Mouse (Mus musculus) heart, embryonic 13.5 days (tissue): Measurements from ENCODE around the gene Ncbp3. TPM values are rescaled to one million over a fixed set of nuclear protein-coding genes. Genes with fewer than 3 reads are reported as not detected.
A peak's percentile ranks its signal among the peaks of the same experiment; 100 is the strongest.

ENCODE experiments used
- ATAC-seq: fragments of 200-750 bp; cut with Nextera tagmentation; 2 replicates; pipeline ENCODE4 v1.8.0; 2017; ENCODE audit warnings: moderate TSS enrichment; ENCODE audit not compliant: insufficient number of reproducible peaks, low FRiP score, low TSS enrichment; ENCODE audit errors: extremely low read depth
- H3K27ac ChIP-seq: fragments of 300-500 bp; sonication (generic); replicated peaks from 2 replicates; pipeline ENCODE4 v1.5.1; 2015; ENCODE audit warnings: moderate library complexity, mild to moderate bottlenecking, inconsistent platforms
- H3K27me3 ChIP-seq: fragments of 300-500 bp; sonication (generic); replicated peaks from 2 replicates; pipeline ENCODE4 v1.6.1; 2015; ENCODE audit warnings: mild to moderate bottlenecking, inconsistent platforms
- H3K36me3 ChIP-seq: fragments of 300-500 bp; sonication (generic); 2 replicates; pipeline ENCODE4 v1.6.1; 2015; ENCODE audit warnings: mild to moderate bottlenecking, inconsistent platforms
- H3K4me1 ChIP-seq: fragments of 300-500 bp; sonication (generic); 2 replicates; pipeline ENCODE4 v1.6.1; 2015; ENCODE audit warnings: inconsistent platforms
- H3K4me2 ChIP-seq: fragments of 300-500 bp; sonication (generic); 2 replicates; pipeline ENCODE4 v1.6.1; 2015; ENCODE audit warnings: inconsistent platforms, mild to moderate bottlenecking, moderate library complexity
- H3K4me3 ChIP-seq: fragments of 300-500 bp; sonication (generic); 2 replicates; pipeline ENCODE4 v1.5.1; 2015; ENCODE audit warnings: moderate library complexity, mild to moderate bottlenecking, inconsistent platforms
- H3K9ac ChIP-seq: fragments of 300-500 bp; sonication (generic); 2 replicates; pipeline ENCODE4 v1.6.1; 2015; ENCODE audit warnings: inconsistent platforms, mild to moderate bottlenecking, moderate library complexity
- H3K9me3 ChIP-seq: fragments of 300-500 bp; sonication (generic); 2 replicates; pipeline ENCODE4 v1.6.1; 2016; ENCODE audit warnings: inconsistent platforms
- WGBS: fragments of 180-500 bp; shearing (Covaris S2); methylation state at CpG from one replicate; pipeline ENCODE4 v1.1.7; 2015; ENCODE audit warnings: mixed read lengths; 5-methylcytosine and 5-hydroxymethylcytosine counted together
- polyA plus RNA-seq: library from polyadenylated mRNA; unstranded; fragments of >200 nt; fragmentation: Nextera tagmentation; extraction: Ambion mirVana; gene quantifications from 2 replicates; pipeline ENCODE4 v1.2.1, GENCODE M21; 2015

Ncbp3 gene
- polyA plus RNA-seq, 1 experiment from 2014 or later = 9.9 TPM

- Histone ChIP-seq H3K27me3 (no peaks in the 10 kb centered on the region; the same call in 1 of the 2 replicates), H3K36me3 (no peaks in the 10 kb centered on the region), H3K4me2 (no peak overlapping the region), H3K9ac (peak overlapping the region; percentile 26; the same call in 1 of the 2 replicates), H3K4me3 (no peak overlapping the region), H3K9me3 (no peaks in the 10 kb centered on the region), H3K4me1 (peaks cover 21% of the 10 kb centered on the region), H3K27ac (peak overlapping the region; percentile 39; the same call in 1 of the 2 replicates)
- ATAC-seq = no peak
- WGBS = 61% methylated on average over 14 of the region's 14 CpGs
These were observed 61.5 kb downstream of the Ncbp3 start for GRCm38 (mm10) chr11:73108898-73109625.

- no peak overlapping the region for H3K9ac ChIP-seq
- peaks cover 21% of the 10 kb centered on the region for H3K4me1 ChIP-seq
- no peak overlapping the region for H3K27ac ChIP-seq
- no peaks in the 10 kb centered on the region; the same call in 1 of the 2 replicates for H3K27me3 ChIP-seq
- H3K4me3 ChIP-seq = no peak overlapping the region
- no peak for ATAC-seq
- WGBS = 57% methylated on average over 3 of the region's 3 CpGs
- H3K36me3 ChIP-seq = no peaks in the 10 kb centered on the region
- H3K9me3 ChIP-seq = no peaks in the 10 kb centered on the region
- H3K4me2 ChIP-seq = no peak overlapping the region
These were observed 62.4 kb downstream of the Ncbp3 start for GRCm38 (mm10) chr11:73109941-73110340.

- H3K4me3 ChIP-seq = no peak overlapping the region
- no peak overlapping the region for H3K4me2 ChIP-seq
- 74% methylated on average over 6 of the region's 6 CpGs for WGBS
- no peaks in the 10 kb centered on the region; the same call in 1 of the 2 replicates for H3K27me3 ChIP-seq
- no peaks in the 10 kb centered on the region for H3K9me3 ChIP-seq
- no peak overlapping the region for H3K9ac ChIP-seq
- ATAC-seq = no peak
- no peak overlapping the region for H3K27ac ChIP-seq
- H3K4me1 ChIP-seq = peaks cover 21% of the 10 kb centered on the region
- no peaks in the 10 kb centered on the region for H3K36me3 ChIP-seq
These were observed 63.8 kb downstream of the Ncbp3 start for GRCm38 (mm10) chr11:73111414-73111813.

GRCm38 (mm10) chr11:73126495-73126894, 78.9 kb downstream of the Ncbp3 start:
- Histone ChIP-seq H3K27me3 (no peaks in the 10 kb centered on the region), H3K36me3 (peaks cover 14% of the 10 kb centered on the region), H3K4me2 (no peak overlapping the region), H3K4me3 (no peak overlapping the region), H3K9me3 (no peaks in the 10 kb centered on the region), H3K9ac (no peak overlapping the region), H3K4me1 (peaks cover 4% of the 10 kb centered on the region; the same call in 1 of the 2 replicates), H3K27ac (no peak overlapping the region)
- 88% methylated on average over 6 of the region's 6 CpGs for WGBS
- no peak for ATAC-seq

GRCm38 (mm10) chr11:73131020-73131419, 83.4 kb downstream of the Ncbp3 start:
- Histone ChIP-seq H3K27me3 (no peaks in the 10 kb centered on the region), H3K27ac (no peak overlapping the region), H3K4me2 (no peak overlapping the region), H3K9ac (0 out of 2 replicates have a peak overlapping the region, but pooled peaks have one; percentile 19), H3K4me3 (no peak overlapping the region), H3K9me3 (no peaks in the 10 kb centered on the region), H3K36me3 (peaks cover 42% of the 10 kb centered on the region), H3K4me1 (peaks cover 30% of the 10 kb centered on the region)
- no peak for ATAC-seq
- WGBS = 72% methylated on average over 7 of the region's 7 CpGs

- ATAC-seq = no peak
These were observed 85.4 kb downstream of the Ncbp3 start for GRCm38 (mm10) chr11:73132999-73133398.

GRCm38 (mm10) chr11:73134222-73134621, 86.6 kb downstream of the Ncbp3 start:
- Histone ChIP-seq H3K4me3 (no peak overlapping the region), H3K27me3 (no peaks in the 10 kb centered on the region), H3K9ac (0 out of 2 replicates have a peak overlapping the region, but pooled peaks have one; percentile 0), H3K36me3 (peaks cover 42% of the 10 kb centered on the region), H3K4me2 (peak overlapping the region; percentile 86), H3K9me3 (no peaks in the 10 kb centered on the region), H3K4me1 (peaks cover 50% of the 10 kb centered on the region), H3K27ac (no peak overlapping the region)
- 88% methylated on average over 5 of the region's 5 CpGs for WGBS
- no peak for ATAC-seq

More at GRCm38 (mm10) chr11:73132999-73133398, 85.4 kb downstream of the Ncbp3 start:
- no peaks in the 10 kb centered on the region for H3K27me3 ChIP-seq
- no peak overlapping the region for H3K4me2 ChIP-seq
- H3K9ac ChIP-seq = no peak overlapping the region
- peaks cover 45% of the 10 kb centered on the region for H3K4me1 ChIP-seq
- H3K4me3 ChIP-seq = no peak overlapping the region
- H3K27ac ChIP-seq = no peak overlapping the region
- WGBS = 89% methylated on average over 6 of the region's 6 CpGs
- peaks cover 42% of the 10 kb centered on the region for H3K36me3 ChIP-seq
- H3K9me3 ChIP-seq = no peaks in the 10 kb centered on the region

- WGBS = 69% methylated on average over 6 of the region's 6 CpGs
- Histone ChIP-seq H3K4me2 (peak overlapping the region; percentile 86), H3K36me3 (peaks cover 37% of the 10 kb centered on the region), H3K27me3 (no peaks in the 10 kb centered on the region), H3K4me3 (peak overlapping the region; percentile 72), H3K27ac (no peak overlapping the region), H3K9me3 (no peaks in the 10 kb centered on the region), H3K4me1 (peaks cover 44% of the 10 kb centered on the region), H3K9ac (peak overlapping the region; percentile 90)
- ATAC-seq = no peak
These were observed 89.0 kb downstream of the Ncbp3 start for GRCm38 (mm10) chr11:73136587-73136986.

GRCm38 (mm10) chr11:73137116-73137515, 89.5 kb downstream of the Ncbp3 start:
- Histone ChIP-seq H3K36me3 (peaks cover 33% of the 10 kb centered on the region), H3K4me2 (peak overlapping the region; percentile 86), H3K27me3 (no peaks in the 10 kb centered on the region), H3K9me3 (no peaks in the 10 kb centered on the region), H3K4me1 (peaks cover 43% of the 10 kb centered on the region), H3K4me3 (peak overlapping the region; percentile 72), H3K27ac (peak overlapping the region; percentile 53), H3K9ac (peak overlapping the region; percentile 90)
- no peak for ATAC-seq
- WGBS = 29% methylated on average over 11 of the region's 11 CpGs

GRCm38 (mm10) chr11:73137591-73138501, 90.3 kb downstream of the Ncbp3 start, which contains the start of gene Haspin:
Gene Haspin (minus strand): TSS chr11:73138294.
- peak within 1 kb of the TSS; percentile 53 for H3K27ac ChIP-seq
- WGBS = under 1% methylated on average over 84 of the region's 84 CpGs
- peak; percentile 84 for ATAC-seq
- H3K4me2 ChIP-seq = peak within 1 kb of the TSS; percentile 86
- H3K36me3 ChIP-seq = peaks cover 26% of the 10 kb centered on the region
- peak within 1 kb of the TSS; percentile 90 for H3K9ac ChIP-seq
- H3K4me3 ChIP-seq = peak within 1 kb of the TSS; percentile 72
- no peaks in the 10 kb centered on the region for H3K9me3 ChIP-seq
- no peaks in the 10 kb centered on the region for H3K27me3 ChIP-seq
- peaks cover 40% of the 10 kb centered on the region for H3K4me1 ChIP-seq
